Mouse (Mus musculus) spleen, adult 2 months (tissue): ENCODE results near the gene Syt13.

Source experiments
- CTCF ChIP-seq: fragments of 200-500 bp; IDR thresholded peaks from 2 replicates; pipeline ENCODE4 v1.5.1; 2011; ENCODE audit warnings: mild to moderate bottlenecking, inconsistent platforms; ENCODE audit not compliant: insufficient read depth, insufficient read length, insufficient replicate concordance; ENCODE audit errors: extremely low read depth
- POLR2A ChIP-seq: fragments of 200-500 bp; IDR thresholded peaks from 2 replicates; pipeline ENCODE4 v1.6.1; 2011; ENCODE audit warnings: low read depth, low read length, inconsistent platforms

DNA sequence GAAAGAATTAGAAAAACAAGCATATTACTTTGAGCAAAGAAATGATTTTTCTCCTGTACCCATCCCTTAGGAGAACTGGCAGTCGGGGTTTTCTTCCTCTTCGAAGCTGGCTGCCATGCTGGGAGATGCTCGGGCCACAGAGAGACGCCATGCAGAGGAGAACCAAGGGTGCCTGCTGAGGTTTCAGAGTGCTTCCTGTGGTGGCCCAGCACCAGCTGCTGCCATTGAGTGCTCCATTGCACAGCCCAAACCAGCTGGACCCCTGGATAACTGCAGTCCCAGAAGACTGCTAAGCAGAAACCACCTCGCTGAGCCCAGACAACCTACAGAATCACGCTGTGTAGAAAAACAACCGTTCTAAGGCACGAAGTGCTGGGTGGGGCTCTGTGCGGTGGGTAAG is 1.6 kb upstream of the Syt13 start:
- TF ChIP-seq POLR2A (no peak), CTCF (no peak)
